Mouse (Mus musculus) T-helper 2 cell (primary cell): Measurements from ENCODE around the gene Rpl23.

ENCODE experiments used
- in situ Hi-C: fragments of 300-600 bp; cut with MboI, MseI; formaldehyde crosslinking; loops from one replicate; pipeline ENCODE4 v1.15.1; 2025; ENCODE audit warnings: high pct_unique_total_duplicates

The Rpl23 gene

GRCm38 (mm10) chr11:97781832-97782563 is at the start of gene Rpl23:
Gene Rpl23 (minus strand): TSS chr11:97782437.
- in situ Hi-C loops, result no loop called here

- in situ Hi-C loops, result loop anchor here (10.0 kb wide), 1 partner anchor 633 kb away; no protein-coding TSS in a partner anchor
Observed at GRCm38 (mm10) chr11:97832001-97832400, 49.8 kb upstream of the Rpl23 start.

GRCm38 (mm10) chr11:97830501-97830900 is 48.3 kb upstream of the Rpl23 start:
- in situ Hi-C loops, result loop anchor here (10.0 kb wide), 1 partner anchor 634 kb away; no protein-coding TSS in a partner anchor

GRCm38 (mm10) chr11:97829913-97830476 is 47.8 kb upstream of the Rpl23 start:
- in situ Hi-C loops, result loop anchor here (10.0 kb wide), 1 partner anchor 635 kb away; no protein-coding TSS in a partner anchor

GRCm38 (mm10) chr11:97829365-97829764 is 47.1 kb upstream of the Rpl23 start:
- in situ Hi-C loops, result no loop called here

GRCm38 (mm10) chr11:97827654-97828053 is 45.4 kb upstream of the Rpl23 start:
- in situ Hi-C loops, result no loop called here

- in situ Hi-C loops, result no loop called here
Observed at GRCm38 (mm10) chr11:97826414-97826813, 44.2 kb upstream of the Rpl23 start.

GRCm38 (mm10) chr11:97825971-97826370 is 43.7 kb upstream of the Rpl23 start:
- in situ Hi-C loops, result no loop called here

- in situ Hi-C loops, result no loop called here
Observed at GRCm38 (mm10) chr11:97825295-97825694, 43.1 kb upstream of the Rpl23 start.

GRCm38 (mm10) chr11:97824895-97825294 is 42.7 kb upstream of the Rpl23 start:
- in situ Hi-C loops, result no loop called here

GRCm38 (mm10) chr11:97824168-97824567 is 41.9 kb upstream of the Rpl23 start:
- in situ Hi-C loops, result no loop called here

- in situ Hi-C loops, result no loop called here
Observed at GRCm38 (mm10) chr11:97822840-97823603, 40.8 kb upstream of the Rpl23 start.

GRCm38 (mm10) chr11:97821401-97822064 is 39.3 kb upstream of the Rpl23 start:
- in situ Hi-C loops, result no loop called here

GRCm38 (mm10) chr11:97820840-97821239 is 38.6 kb upstream of the Rpl23 start:
- in situ Hi-C loops, result no loop called here

- in situ Hi-C loops, result no loop called here
Observed at GRCm38 (mm10) chr11:97819923-97820322, 37.7 kb upstream of the Rpl23 start.

GRCm38 (mm10) chr11:97819102-97819501 is 36.9 kb upstream of the Rpl23 start:
- in situ Hi-C loops, result no loop called here

GRCm38 (mm10) chr11:97818571-97818970 is 36.3 kb upstream of the Rpl23 start:
- in situ Hi-C loops, result no loop called here

GRCm38 (mm10) chr11:97818003-97818402 is 35.8 kb upstream of the Rpl23 start:
- in situ Hi-C loops, result no loop called here

- in situ Hi-C loops, result no loop called here
Observed at GRCm38 (mm10) chr11:97817379-97817778, 35.1 kb upstream of the Rpl23 start.

GRCm38 (mm10) chr11:97816916-97817315 is 34.7 kb upstream of the Rpl23 start:
- in situ Hi-C loops, result no loop called here

GRCm38 (mm10) chr11:97816176-97816575 is 33.9 kb upstream of the Rpl23 start:
- in situ Hi-C loops, result no loop called here

GRCm38 (mm10) chr11:97815736-97816135 is 33.5 kb upstream of the Rpl23 start:
- in situ Hi-C loops, result no loop called here
